Mouse (Mus musculus) embryonic fibroblast, embryonic 13.5 days (primary cell): Measurements from ENCODE around the gene Btbd1.

Source experiments
- CTCF ChIP-seq: IDR thresholded peaks from 2 replicates; pipeline ENCODE4 v1.5.1; 2011; ENCODE audit warnings: mild to moderate bottlenecking, control low read depth, low read length, moderate library complexity, borderline replicate concordance; ENCODE audit not compliant: insufficient read depth
- POLR2A ChIP-seq: IDR thresholded peaks from 2 replicates; pipeline ENCODE4 v1.6.1; 2011; ENCODE audit warnings: low read depth, mild to moderate bottlenecking, control low read depth, low read length, moderate library complexity

DNA sequence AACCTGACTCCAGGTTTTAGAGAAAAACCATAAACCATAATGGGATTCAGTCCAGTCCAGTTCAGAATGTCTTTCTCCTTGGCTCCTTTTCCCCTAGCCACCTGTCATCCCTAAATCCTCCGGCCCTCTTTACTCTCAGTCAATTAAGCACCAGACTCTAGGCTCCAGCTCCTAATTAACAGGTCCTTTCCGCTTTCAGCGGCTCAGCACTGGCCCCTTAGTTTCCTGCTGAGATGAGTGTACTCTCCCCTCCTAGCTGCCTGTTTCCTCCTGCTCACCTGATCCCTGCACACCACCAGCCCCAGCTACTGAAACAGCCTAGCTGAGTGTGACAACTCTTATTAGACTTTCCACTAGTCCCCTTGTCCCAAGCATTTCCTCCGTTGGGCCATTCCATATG lies 18.5 kb upstream of the Btbd1 start:
- TF ChIP-seq CTCF (no peak), POLR2A (no peak)
